Mouse (Mus musculus) embryonic facial prominence, embryonic 13.5 days (tissue): Measurements from ENCODE around the gene Mrto4. TPM values are rescaled to one million over a fixed set of nuclear protein-coding genes. Genes with fewer than 3 reads are reported as not detected.

Experiments used
- ATAC-seq: fragments of 200-750 bp; cut with Nextera tagmentation; 2 replicates; pipeline ENCODE4 v1.8.0; 2017; ENCODE audit warnings: low read depth; ENCODE audit not compliant: insufficient number of reproducible peaks, insufficient read depth, low FRiP score, low TSS enrichment
- H3K27ac ChIP-seq: fragments of 300-500 bp; sonication (generic); 2 replicates; pipeline ENCODE4 v1.5.1; 2015; ENCODE audit warnings: moderate library complexity, mild to moderate bottlenecking, inconsistent platforms
- H3K27me3 ChIP-seq: fragments of 300-500 bp; sonication (generic); 2 replicates; pipeline ENCODE4 v1.6.1; 2015; ENCODE audit warnings: mild to moderate bottlenecking, inconsistent platforms
- H3K36me3 ChIP-seq: fragments of 300-500 bp; sonication (generic); 2 replicates; pipeline ENCODE4 v1.6.1; 2015; ENCODE audit warnings: mild to moderate bottlenecking, inconsistent platforms
- H3K4me1 ChIP-seq: fragments of 300-500 bp; sonication (generic); 2 replicates; pipeline ENCODE4 v1.6.1; 2015; ENCODE audit warnings: inconsistent platforms
- H3K4me2 ChIP-seq: fragments of 300-500 bp; sonication (generic); 2 replicates; pipeline ENCODE4 v1.6.1; 2015; ENCODE audit warnings: moderate library complexity, mild to moderate bottlenecking, inconsistent platforms
- H3K4me3 ChIP-seq: fragments of 300-500 bp; sonication (generic); 2 replicates; pipeline ENCODE4 v1.5.1; 2015; ENCODE audit warnings: mild to moderate bottlenecking, inconsistent platforms
- H3K9ac ChIP-seq: fragments of 300-500 bp; sonication (generic); 2 replicates; pipeline ENCODE4 v1.6.1; 2015; ENCODE audit warnings: mild to moderate bottlenecking, inconsistent platforms
- H3K9me3 ChIP-seq: fragments of 300-500 bp; sonication (generic); 2 replicates; pipeline ENCODE4 v1.6.1; 2016; ENCODE audit warnings: inconsistent platforms
- WGBS: fragments of 180-500 bp; shearing (Covaris S2); methylation state at CpG from one replicate; pipeline ENCODE4 v1.1.7; 2015; ENCODE audit warnings: mixed read lengths; 5-methylcytosine and 5-hydroxymethylcytosine counted together
- microRNA-seq: library from miRNA; unstranded; fragments of <30 nt; microRNA quantifications from one replicate; pipeline ENCODE4, GENCODE M21; 2016
- polyA plus RNA-seq: library from polyadenylated mRNA; unstranded; fragments of >200 nt; fragmentation: Nextera tagmentation; extraction: Ambion mirVana; gene quantifications from 2 replicates; pipeline ENCODE4 v1.2.1, GENCODE M21; 2015

Mrto4 gene
- polyA plus RNA-seq, 1 experiment from 2014 or later: 130 TPM

DNA sequence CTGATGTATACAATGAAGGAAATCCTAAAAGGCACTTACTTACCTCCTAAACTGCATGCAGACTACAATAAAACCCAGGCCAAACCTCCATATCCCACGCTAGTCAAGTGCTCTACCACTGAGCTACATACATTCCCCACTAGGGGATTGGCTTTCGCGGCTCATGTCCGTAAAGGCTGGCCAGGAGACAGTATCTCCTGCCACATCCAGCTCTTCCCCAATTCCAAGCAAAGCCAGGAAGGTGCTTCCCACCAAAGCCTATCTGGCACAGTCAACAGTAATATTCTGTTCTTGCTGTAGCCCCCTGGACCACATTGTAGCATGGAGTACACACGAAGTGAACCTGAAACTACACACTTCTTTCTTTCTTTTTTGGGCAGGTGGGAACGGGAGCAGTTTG is 42.7 kb downstream of the Mrto4 start:
- Histone ChIP-seq H3K9ac (peak overlapping the region; percentile 97), H3K4me3 (peak overlapping the region; percentile 99), H3K4me2 (peak overlapping the region; percentile 96), H3K9me3 (no peaks in the 10 kb centered on the region), H3K27me3 (no peaks in the 10 kb centered on the region), H3K36me3 (peaks cover 32% of the 10 kb centered on the region), H3K27ac (peak overlapping the region; percentile 68; the same call in 1 of the 2 replicates), H3K4me1 (peaks cover 31% of the 10 kb centered on the region)
- 20% methylated on average over 6 of the region's 6 CpGs for WGBS
- ATAC-seq: no peak

DNA sequence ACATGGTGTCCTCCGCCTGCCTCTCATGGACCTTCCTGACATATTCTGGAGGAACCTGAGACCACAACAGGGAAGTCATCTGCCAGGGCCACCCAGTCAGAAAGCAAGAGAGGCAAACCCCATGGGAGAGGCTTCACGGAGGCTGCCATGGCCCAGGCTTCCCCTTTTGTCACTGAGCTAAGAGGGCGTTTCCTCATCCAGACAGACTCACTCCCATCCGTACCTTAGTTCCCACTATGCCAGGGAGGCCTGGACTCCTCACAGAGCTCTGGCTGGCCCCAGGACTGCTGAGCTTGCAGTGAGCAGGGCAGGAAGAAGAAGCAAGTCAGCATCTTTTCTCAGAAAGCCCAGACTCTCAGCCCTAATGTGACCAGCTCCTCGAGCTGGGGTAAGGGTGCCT is 44.5 kb downstream of the Mrto4 start:
- Histone ChIP-seq H3K9ac (no peak overlapping the region), H3K4me3 (no peak overlapping the region), H3K4me2 (no peak overlapping the region), H3K27me3 (no peaks in the 10 kb centered on the region), H3K36me3 (peaks cover 29% of the 10 kb centered on the region), H3K4me1 (peaks cover 31% of the 10 kb centered on the region), H3K27ac (no peak overlapping the region), H3K9me3 (no peaks in the 10 kb centered on the region)
- no peak for ATAC-seq
- WGBS: 90% methylated on average over 5 of the region's 5 CpGs

DNA sequence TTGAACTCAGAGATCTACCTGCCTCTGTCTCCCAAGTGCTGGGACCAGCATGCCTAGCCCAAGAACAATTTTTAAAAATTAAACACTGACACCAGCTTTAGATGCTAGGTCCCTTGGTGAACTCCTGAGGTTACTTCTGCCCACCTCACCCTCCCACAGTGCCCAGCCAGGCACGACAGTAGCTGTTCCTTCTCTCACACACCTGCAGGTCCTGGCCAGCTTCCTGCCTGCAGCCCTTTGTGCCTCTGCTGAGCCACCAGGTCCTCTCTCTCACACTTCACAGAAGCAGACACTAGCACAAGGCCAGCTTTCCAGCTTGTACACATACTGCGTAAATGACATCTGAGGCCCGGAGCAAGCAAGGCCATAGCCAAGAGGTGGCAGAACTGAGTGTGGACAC is 46.9 kb downstream of the Mrto4 start:
- Histone ChIP-seq H3K4me3 (no peak overlapping the region), H3K27me3 (no peaks in the 10 kb centered on the region), H3K9ac (no peak overlapping the region), H3K9me3 (no peaks in the 10 kb centered on the region), H3K4me1 (peaks cover 16% of the 10 kb centered on the region), H3K36me3 (peaks cover 51% of the 10 kb centered on the region), H3K4me2 (no peak overlapping the region), H3K27ac (no peak overlapping the region)
- no peak for ATAC-seq
- WGBS: 98% methylated on average over 3 of the region's 3 CpGs

GRCm38 (mm10) chr4:139302241-139302640 is 50.1 kb downstream of the Mrto4 start:
- ATAC-seq: no peak
- Histone ChIP-seq H3K9ac (no peak overlapping the region), H3K27ac (no peak overlapping the region), H3K4me2 (no peak overlapping the region), H3K4me3 (no peak overlapping the region), H3K9me3 (no peaks in the 10 kb centered on the region), H3K36me3 (peaks cover 81% of the 10 kb centered on the region), H3K4me1 (0 out of 2 replicates have a peak, but pooled peaks cover 4% of the 10 kb centered on the region), H3K27me3 (no peaks in the 10 kb centered on the region)
- 58% methylated on average over 5 of the region's 5 CpGs for WGBS

DNA sequence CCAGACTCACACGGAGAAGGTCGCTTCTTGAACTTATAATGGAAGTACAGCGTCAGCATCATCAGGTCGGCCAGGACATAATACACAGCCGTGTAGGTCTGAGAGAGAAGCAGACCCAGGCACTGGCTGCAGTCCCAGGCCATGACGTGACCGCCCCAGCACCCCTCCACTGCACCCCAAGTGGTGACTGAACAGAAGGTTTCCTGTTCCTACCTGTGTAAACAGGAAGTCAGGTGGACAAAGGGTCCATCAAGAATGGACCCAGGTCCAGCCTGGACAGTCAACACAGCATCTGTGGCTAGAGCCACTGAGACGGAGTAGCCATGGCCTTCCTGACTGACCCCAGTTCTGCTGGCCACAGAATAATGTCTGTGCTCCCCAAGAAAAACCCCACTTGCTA is 50.6 kb downstream of the Mrto4 start:
- H3K4me1 ChIP-seq: 0 out of 2 replicates have a peak, but pooled peaks cover 5% of the 10 kb centered on the region
- H3K4me3 ChIP-seq: no peak overlapping the region
- H3K9ac ChIP-seq: no peak overlapping the region
- H3K27ac ChIP-seq: no peak overlapping the region
- H3K36me3 ChIP-seq: peaks cover 78% of the 10 kb centered on the region
- no peaks in the 10 kb centered on the region for H3K27me3 ChIP-seq
- no peak overlapping the region for H3K4me2 ChIP-seq
- no peak for ATAC-seq
- H3K9me3 ChIP-seq: no peaks in the 10 kb centered on the region
- 85% methylated on average over 8 of the region's 8 CpGs for WGBS

DNA sequence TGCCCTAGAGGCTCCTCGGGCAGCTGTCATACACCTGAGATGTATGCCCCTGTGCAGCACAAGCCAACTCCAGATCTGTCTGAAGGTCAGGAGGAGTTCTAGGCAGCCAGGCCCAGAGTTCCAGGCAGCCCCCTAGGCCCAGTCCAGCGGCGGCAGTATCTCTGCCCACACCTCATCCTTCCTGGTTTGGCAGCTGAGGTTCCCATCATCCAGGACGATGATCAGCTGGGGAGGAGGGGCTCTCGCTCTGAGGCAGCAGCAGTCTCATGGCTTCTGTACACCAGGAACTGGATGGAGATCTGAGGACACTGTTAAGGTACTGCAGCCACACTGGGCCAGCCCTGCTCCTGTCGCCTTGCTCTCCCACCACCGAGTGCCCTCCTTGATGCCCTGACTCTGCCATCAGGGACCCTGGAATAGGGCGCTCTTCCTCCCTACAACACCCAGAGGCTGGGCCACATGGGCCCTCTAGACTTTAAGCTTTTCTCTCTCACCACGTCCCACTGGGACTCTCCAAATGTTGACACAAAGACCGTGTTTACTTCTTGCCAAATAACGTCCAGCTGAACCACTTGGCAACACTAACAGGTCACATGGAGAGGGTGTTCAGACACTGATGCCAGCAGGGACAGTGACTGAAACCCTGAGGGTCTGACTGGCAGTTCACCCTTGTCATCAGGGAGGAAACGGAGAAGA is 53.6 kb downstream of the Mrto4 start:
- Histone ChIP-seq H3K4me1 (0 out of 2 replicates have a peak, but pooled peaks cover 9% of the 10 kb centered on the region), H3K36me3 (peaks cover 53% of the 10 kb centered on the region), H3K27ac (no peak overlapping the region; the same call in 1 of the 2 replicates), H3K4me2 (no peak overlapping the region), H3K4me3 (no peak overlapping the region), H3K27me3 (no peaks in the 10 kb centered on the region), H3K9me3 (no peaks in the 10 kb centered on the region), H3K9ac (no peak overlapping the region)
- ATAC-seq: no peak
- 85% methylated on average over 12 of the region's 12 CpGs for WGBS

DNA sequence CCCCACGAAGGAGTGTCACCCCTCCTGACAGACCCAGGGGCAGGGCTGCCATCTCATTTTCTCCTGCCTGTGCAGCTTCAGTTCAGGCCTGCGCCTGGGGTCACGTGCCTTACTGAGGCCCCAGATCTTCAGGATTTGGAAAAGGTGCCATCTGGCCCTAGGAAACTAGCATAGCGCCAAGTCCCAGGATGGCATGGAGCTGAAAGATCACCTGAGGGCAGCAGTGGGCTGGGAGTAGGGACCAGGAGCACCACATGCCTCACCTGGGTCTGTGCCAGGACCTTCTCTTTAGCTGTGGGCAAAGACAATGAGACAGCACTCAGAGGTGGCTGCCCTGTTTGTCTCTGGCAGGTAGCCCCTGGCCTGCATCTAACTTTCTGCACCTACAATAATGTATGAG is 54.8 kb downstream of the Mrto4 start:
- Histone ChIP-seq H3K27me3 (no peaks in the 10 kb centered on the region), H3K4me1 (0 out of 2 replicates have a peak, but pooled peaks cover 9% of the 10 kb centered on the region), H3K27ac (no peak overlapping the region), H3K4me2 (no peak overlapping the region), H3K4me3 (no peak overlapping the region), H3K9me3 (no peaks in the 10 kb centered on the region), H3K36me3 (peaks cover 54% of the 10 kb centered on the region), H3K9ac (no peak overlapping the region)
- WGBS: 83% methylated on average over 4 of the region's 4 CpGs
- no peak for ATAC-seq

Small RNA genes lying within 50 kb of the gene (microRNA-seq; reads per million reads assigned to microRNA genes)
- 2.4 reads per million, percentile 7 among the genes with 10 or more reads in this experiment for gene Gm24245
- gene Gm25732: 0.55 reads per million

Other genes starting within 250 kb of the Mrto4 start
- gene Minos1, start 221.5 kb downstream of the Mrto4 start, polyA plus RNA-seq: 459 and 517 TPM in 2 replicates
- 396 and 424 TPM in 2 replicates for gene Capzb, start 159.7 kb downstream of the Mrto4 start, polyA plus RNA-seq
- 14.9 and 16.7 TPM in 2 replicates for gene Pqlc2, start 41.9 kb downstream of the Mrto4 start, polyA plus RNA-seq
- 91.9 and 121 TPM in 2 replicates for gene Akr7a5, start 41.8 kb downstream of the Mrto4 start, polyA plus RNA-seq
- gene Emc1, start within 50 bp of the Mrto4 start, polyA plus RNA-seq: 29.1 and 29.4 TPM in 2 replicates
- 75.3 and 76.1 TPM in 2 replicates for gene Ubr4, start within 50 bp of the Mrto4 start, polyA plus RNA-seq
- 4.0 and 4.3 TPM in 2 replicates for gene Iffo2, start 178.0 kb upstream of the Mrto4 start, polyA plus RNA-seq